Mouse (Mus musculus): ENCODE data around the gene Klc1. TPM values are rescaled to one million over a fixed set of nuclear protein-coding genes. Genes with fewer than 3 reads are reported as not detected.

Gene Klc1
- polyA plus RNA-seq, 1 experiment: 3.9 TPM

DNA sequence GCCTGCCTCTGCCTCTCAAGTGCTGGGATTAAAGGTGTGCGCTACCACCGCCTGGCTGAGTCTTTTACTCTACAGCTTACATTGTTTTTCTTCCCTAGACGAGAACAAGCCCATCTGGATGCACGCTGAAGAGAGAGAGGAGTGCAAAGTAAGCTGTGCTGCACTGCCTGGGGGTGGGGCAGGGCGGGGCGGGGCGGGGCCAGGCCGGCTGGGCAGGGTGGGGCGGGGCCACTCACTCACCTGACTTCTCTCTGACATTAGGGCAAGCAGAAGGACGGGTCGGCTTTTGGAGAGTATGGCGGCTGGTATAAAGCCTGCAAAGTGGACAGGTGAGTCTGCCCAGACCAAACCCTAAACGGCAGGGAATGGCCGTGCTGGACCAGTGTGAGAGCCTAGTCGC is 26.5 kb downstream of the Klc1 start:
- TF ChIP-seq GATA1 (IDR thresholded peaks at IDR 0.05; ENCODE audit: low read length): no peak
- TF ChIP-seq TAL1 (IDR thresholded peaks at IDR 0.05; ENCODE audit: low read length): no peak
- Histone ChIP-seq H3K36me3 (ENCODE audit: control insufficient read depth) (peaks cover 93% of the 10 kb centered on the region), H3K9me3 (ENCODE audit: control insufficient read depth, low read length) (no peaks in the 10 kb centered on the region)

GRCm38 (mm10) chr12:111787015-111787414 is 28.4 kb downstream of the Klc1 start:
- Histone ChIP-seq H3K4me3 (replicated peaks) (no peak overlapping the region), H3K27me3 (ENCODE audit: control insufficient read depth) (no peaks in the 10 kb centered on the region), H3K36me3 (ENCODE audit: control insufficient read depth) (peaks cover 92% of the 10 kb centered on the region), H3K4me1 (ENCODE audit: control insufficient read depth) (peaks cover 26% of the 10 kb centered on the region), H3K9me3 (ENCODE audit: control insufficient read depth, low read length) (no peaks in the 10 kb centered on the region)
- no peak for TF ChIP-seq TAL1 (IDR thresholded peaks at IDR 0.05; ENCODE audit: low read length)
- TF ChIP-seq GATA1 (IDR thresholded peaks at IDR 0.05; ENCODE audit: low read length): no peak

More for the DNA sequence above, 26.5 kb downstream of the Klc1 start:
- Histone ChIP-seq H3K4me3 (replicated peaks) (no peak overlapping the region), H3K4me1 (ENCODE audit: control insufficient read depth) (peaks cover 26% of the 10 kb centered on the region), H3K27me3 (ENCODE audit: control insufficient read depth) (no peaks in the 10 kb centered on the region)

GRCm38 (mm10) chr12:111790090-111790489 is 31.4 kb downstream of the Klc1 start:
- peaks cover 34% of the 10 kb centered on the region for H3K4me1 ChIP-seq (ENCODE audit: control insufficient read depth)
- no peaks in the 10 kb centered on the region for H3K9me3 ChIP-seq (ENCODE audit: control insufficient read depth, low read length)
- peaks cover 93% of the 10 kb centered on the region for H3K36me3 ChIP-seq (ENCODE audit: control insufficient read depth)
- H3K27me3 ChIP-seq (ENCODE audit: control insufficient read depth): no peaks in the 10 kb centered on the region
- H3K4me3 ChIP-seq (replicated peaks): no peak overlapping the region
- TF ChIP-seq TAL1 (IDR thresholded peaks at IDR 0.05; ENCODE audit: low read length): no peak
- no peak for TF ChIP-seq GATA1 (IDR thresholded peaks at IDR 0.05; ENCODE audit: low read length)

DNA sequence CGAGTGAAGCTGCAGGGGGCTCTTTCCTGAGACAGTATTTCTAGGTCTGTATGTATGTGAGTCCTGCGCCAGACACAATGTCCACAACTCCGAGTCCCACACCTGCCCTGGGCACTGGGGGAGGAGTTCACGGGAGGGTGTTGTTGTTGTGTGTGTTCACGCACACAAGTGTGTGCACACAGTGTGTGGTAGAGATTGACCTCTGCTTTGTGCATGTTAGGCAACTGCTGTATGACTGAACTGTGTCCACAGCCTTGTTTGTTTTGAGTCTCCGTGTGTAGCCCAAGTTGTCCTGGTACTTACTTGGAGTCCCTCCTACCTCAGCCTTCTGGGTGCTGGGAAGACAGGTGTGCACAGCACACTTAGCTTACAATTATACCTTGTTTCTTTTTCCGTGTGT is 32.0 kb downstream of the Klc1 start:
- no peak for TF ChIP-seq TAL1 (IDR thresholded peaks at IDR 0.05; ENCODE audit: low read length)
- TF ChIP-seq GATA1 (IDR thresholded peaks at IDR 0.05; ENCODE audit: low read length): no peak
- Histone ChIP-seq H3K27me3 (ENCODE audit: control insufficient read depth) (no peaks in the 10 kb centered on the region), H3K9me3 (ENCODE audit: control insufficient read depth, low read length) (no peaks in the 10 kb centered on the region), H3K36me3 (ENCODE audit: control insufficient read depth) (peaks cover 94% of the 10 kb centered on the region), H3K4me1 (ENCODE audit: control insufficient read depth) (peaks cover 31% of the 10 kb centered on the region), H3K4me3 (replicated peaks) (no peak overlapping the region)

DNA sequence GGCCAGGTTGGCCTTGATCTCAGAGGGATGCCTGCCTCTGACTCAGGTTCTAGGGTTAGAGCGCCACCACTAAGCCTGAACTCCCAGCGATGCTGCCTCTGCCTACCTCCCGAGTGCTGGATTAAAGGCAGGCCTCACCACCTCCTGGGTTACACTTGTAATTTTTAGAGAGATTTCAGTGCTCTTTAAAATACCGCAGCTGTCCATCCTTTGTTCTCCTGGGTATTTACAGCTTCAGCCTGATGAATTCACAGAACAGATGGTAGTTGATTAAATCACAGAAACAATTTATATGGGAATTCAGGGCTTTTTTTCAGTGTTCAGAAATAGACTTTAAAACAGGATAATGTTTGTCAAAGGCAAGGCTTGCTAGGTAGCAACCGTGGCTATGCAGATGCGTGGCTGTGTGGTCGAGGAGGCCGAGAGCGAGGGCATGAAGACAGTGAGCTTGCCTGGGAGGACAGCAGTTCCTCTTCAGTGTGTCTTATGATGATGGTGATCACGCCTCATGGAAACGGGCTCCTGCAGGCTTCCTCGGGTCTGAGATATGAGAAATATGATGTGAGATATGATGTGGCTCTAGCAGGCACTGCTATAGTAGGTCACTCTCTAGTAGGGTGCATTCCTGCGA is 32.9 kb downstream of the Klc1 start:
- TF ChIP-seq TAL1 (IDR thresholded peaks at IDR 0.05; ENCODE audit: low read length) (no peak), GATA1 (IDR thresholded peaks at IDR 0.05; ENCODE audit: low read length) (no peak)
- H3K4me1 ChIP-seq (ENCODE audit: control insufficient read depth): peaks cover 25% of the 10 kb centered on the region
- H3K4me3 ChIP-seq (replicated peaks): no peak overlapping the region

DNA sequence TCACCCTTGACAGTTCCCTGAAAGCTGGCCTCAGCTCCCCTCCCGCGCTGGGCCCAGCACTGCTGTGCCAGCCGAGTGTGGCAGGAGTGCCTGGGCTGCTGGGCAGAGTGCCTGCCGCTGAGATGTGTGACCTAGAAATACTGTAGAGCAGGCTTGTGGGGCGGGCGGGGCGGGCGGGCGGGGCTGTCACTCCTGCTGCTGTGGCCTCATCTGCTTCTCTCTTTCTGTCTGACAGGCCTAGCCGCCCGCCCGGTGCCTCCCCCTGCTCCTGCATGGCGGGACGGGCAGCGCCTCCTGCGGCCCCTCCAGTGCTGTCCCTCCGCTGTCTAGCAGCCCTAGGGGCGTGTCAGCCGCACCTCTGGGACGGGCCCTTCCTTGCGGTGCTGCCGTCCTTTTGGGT is 35.5 kb downstream of the Klc1 start:
- H3K9me3 ChIP-seq (ENCODE audit: control insufficient read depth, low read length): no peaks in the 10 kb centered on the region
- no peaks in the 10 kb centered on the region for H3K27me3 ChIP-seq (ENCODE audit: control insufficient read depth)
- TF ChIP-seq GATA1 (IDR thresholded peaks at IDR 0.05; ENCODE audit: low read length) (no peak), TAL1 (IDR thresholded peaks at IDR 0.05; ENCODE audit: low read length) (no peak)
- H3K4me3 ChIP-seq (replicated peaks): no peak overlapping the region
- H3K36me3 ChIP-seq (ENCODE audit: control insufficient read depth): peaks cover 90% of the 10 kb centered on the region
- H3K4me1 ChIP-seq (ENCODE audit: control insufficient read depth): peaks cover 18% of the 10 kb centered on the region

More for the DNA sequence above, 32.9 kb downstream of the Klc1 start:
- Histone ChIP-seq H3K36me3 (ENCODE audit: control insufficient read depth) (peaks cover 94% of the 10 kb centered on the region), H3K9me3 (ENCODE audit: control insufficient read depth, low read length) (no peaks in the 10 kb centered on the region), H3K27me3 (ENCODE audit: control insufficient read depth) (no peaks in the 10 kb centered on the region)

DNA sequence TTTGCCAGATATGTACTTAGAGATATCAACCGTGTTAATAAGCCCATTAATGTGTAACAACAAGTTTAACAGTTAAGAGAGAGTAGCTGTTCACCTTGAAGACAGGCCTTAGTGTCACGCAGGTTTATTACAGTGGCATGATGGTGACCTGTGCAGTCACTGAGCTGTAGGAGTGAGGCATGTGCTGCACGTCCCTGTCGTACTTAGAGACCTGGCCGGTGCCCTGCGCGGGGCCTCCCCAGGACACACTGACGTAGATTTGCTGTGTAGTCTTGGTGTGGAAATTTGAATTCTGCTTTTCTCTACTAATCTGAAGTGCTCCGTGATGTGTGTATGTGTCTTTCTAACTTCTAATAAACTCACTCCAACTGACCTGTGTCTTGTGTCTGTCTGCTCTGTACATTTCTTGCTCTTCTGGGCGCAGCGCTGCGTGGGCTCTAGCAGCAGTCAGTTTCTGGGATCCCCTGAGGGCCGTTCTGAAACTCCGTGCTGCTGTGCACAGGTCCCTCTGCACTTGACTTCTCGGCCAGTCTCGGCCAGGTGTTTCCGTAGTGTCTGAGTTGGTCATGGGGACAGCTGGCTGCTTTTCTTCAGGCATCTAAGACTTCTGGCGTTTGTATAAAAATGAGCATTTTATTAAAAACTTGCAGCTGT is 36.0 kb downstream of the Klc1 start:
- peaks cover 18% of the 10 kb centered on the region for H3K4me1 ChIP-seq (ENCODE audit: control insufficient read depth)
- no peaks in the 10 kb centered on the region for H3K27me3 ChIP-seq (ENCODE audit: control insufficient read depth)
- peaks cover 89% of the 10 kb centered on the region for H3K36me3 ChIP-seq (ENCODE audit: control insufficient read depth)
- H3K9me3 ChIP-seq (ENCODE audit: control insufficient read depth, low read length): no peaks in the 10 kb centered on the region
- no peak overlapping the region for H3K4me3 ChIP-seq (replicated peaks)
- TF ChIP-seq TAL1 (IDR thresholded peaks at IDR 0.05; ENCODE audit: low read length): no peak
- TF ChIP-seq GATA1 (IDR thresholded peaks at IDR 0.05; ENCODE audit: low read length): no peak

GRCm38 (mm10) chr12:111795180-111795895 is 36.7 kb downstream of the Klc1 start:
- Histone ChIP-seq H3K27me3 (ENCODE audit: control insufficient read depth) (no peaks in the 10 kb centered on the region), H3K4me3 (replicated peaks) (no peak overlapping the region), H3K9me3 (ENCODE audit: control insufficient read depth, low read length) (no peaks in the 10 kb centered on the region), H3K4me1 (ENCODE audit: control insufficient read depth) (peaks cover 18% of the 10 kb centered on the region), H3K36me3 (ENCODE audit: control insufficient read depth) (peaks cover 86% of the 10 kb centered on the region)
- TF ChIP-seq TAL1 (IDR thresholded peaks at IDR 0.05; ENCODE audit: low read length): no peak
- no peak for TF ChIP-seq GATA1 (IDR thresholded peaks at IDR 0.05; ENCODE audit: low read length)

DNA sequence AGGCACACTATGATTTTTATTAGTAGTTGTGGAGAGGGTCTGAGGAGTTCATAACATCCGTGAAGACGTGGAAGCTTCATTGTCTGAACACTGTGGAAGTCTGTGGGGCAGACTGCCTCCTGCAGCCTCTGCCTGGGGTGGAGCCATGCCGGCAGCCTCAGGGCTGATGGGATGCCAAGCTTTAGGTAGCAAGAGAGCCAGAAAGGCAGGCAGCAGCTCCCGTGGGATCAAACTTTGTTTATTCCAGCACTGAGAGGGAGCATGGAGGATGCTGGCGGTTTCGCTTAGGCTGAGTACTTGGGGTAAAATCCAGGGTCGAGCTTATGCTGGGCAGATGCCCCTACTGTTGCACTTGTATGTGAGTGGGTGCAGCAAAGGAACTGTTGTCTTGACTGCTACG is 38.6 kb downstream of the Klc1 start:
- H3K36me3 ChIP-seq (ENCODE audit: control insufficient read depth): peaks cover 86% of the 10 kb centered on the region
- no peak for TF ChIP-seq TAL1 (IDR thresholded peaks at IDR 0.05; ENCODE audit: low read length)
- no peak for TF ChIP-seq GATA1 (IDR thresholded peaks at IDR 0.05; ENCODE audit: low read length)
- H3K9me3 ChIP-seq (ENCODE audit: control insufficient read depth, low read length): no peaks in the 10 kb centered on the region
- no peaks in the 10 kb centered on the region for H3K27me3 ChIP-seq (ENCODE audit: control insufficient read depth)
- peaks cover 18% of the 10 kb centered on the region for H3K4me1 ChIP-seq (ENCODE audit: control insufficient read depth)
- H3K4me3 ChIP-seq (replicated peaks): no peak overlapping the region
